Mouse (Mus musculus): ENCODE data around the gene Tbx10.

DNA sequence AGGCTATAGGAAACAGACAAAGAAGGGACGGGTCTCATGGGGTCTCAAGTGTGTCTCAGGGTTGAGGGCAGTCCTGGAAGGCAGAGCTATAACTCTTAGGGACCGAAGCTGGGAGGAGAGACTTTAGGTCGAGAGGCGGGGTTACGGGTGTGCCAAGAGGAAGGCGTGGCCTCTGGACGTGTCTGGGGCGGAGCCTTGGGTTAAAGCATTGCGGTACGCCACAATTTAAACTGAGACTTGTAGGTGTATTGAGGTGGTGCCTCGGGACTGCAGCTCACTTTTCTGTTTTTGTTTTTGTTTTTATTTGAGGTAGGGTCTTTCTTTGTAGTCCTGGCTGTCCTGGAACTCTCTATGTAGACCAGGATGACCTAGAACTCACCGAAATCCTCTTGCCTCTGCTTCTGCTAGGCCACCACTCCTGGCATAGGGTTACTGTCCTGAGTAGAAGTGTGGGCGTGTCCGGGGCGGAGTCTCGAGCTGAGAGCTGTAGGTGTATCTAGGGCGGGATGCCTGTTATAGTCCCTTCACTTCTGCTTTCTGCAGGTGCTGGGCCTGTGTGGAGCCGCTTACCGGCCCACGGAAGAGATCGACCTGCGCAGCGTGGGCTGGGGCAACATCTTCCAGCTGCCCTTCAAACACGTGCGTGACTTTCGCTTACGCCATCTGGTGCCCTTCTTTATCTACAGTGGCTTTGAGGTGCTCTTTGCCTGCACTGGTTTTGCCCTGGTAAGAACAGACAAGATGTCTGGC lies 49.4 kb upstream of the Tbx10 start:
- TF ChIP-seq POLR2A (IDR thresholded peaks at IDR 0.05; ENCODE audit: low read depth, low read length) = no peak
- no peak for TF ChIP-seq CTCF (conservative IDR thresholded peaks at IDR 0.05; ENCODE audit: insufficient read depth, insufficient read length, low read depth, low read length)

Data from kidney, adult 2 months (tissue).